Mouse (Mus musculus): Measurements from ENCODE around the gene Ncbp1. TPM values are rescaled to one million over a fixed set of nuclear protein-coding genes. Genes with fewer than 3 reads are reported as not detected.

Ncbp1 gene
- polyA plus RNA-seq, 1 experiment from 2014 or later = 69.8 TPM

DNA sequence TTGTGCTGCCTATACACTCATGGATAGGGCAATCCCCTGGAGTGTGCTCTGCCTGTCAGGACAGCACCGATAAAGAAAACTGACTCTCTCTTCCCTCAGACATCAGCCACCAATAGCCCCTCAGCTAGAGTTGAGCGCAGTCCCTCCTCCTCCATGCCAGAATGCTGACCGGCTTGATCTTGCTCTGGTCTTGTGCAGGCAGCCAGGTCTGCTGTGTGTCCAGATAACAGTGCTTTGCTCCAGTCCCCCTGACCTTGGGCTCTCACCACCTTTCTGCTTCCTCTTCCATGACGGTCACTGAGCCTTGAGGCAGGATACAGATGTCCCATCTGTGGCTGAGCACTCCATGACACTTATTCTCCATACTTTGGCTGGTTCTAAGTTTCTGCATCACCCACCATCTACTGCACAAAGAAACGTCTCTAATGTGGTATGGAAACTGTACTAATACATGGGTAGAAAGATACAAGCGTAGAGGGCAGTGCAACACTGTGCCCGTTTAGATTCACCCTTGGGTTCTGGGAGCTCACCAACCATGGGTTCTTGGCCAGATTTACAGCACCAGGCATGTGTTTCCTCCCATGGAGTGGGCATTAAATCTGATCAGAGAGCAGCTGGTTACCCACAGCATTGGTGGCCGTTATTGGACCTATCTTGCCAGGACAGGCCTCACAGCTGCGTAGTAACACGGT lies 36.2 kb upstream of the Ncbp1 start:
- no peak overlapping the region for H3K4me3 ChIP-seq (replicated peaks)
- ATAC-seq (ENCODE audit: insufficient number of reproducible peaks, low FRiP score, low TSS enrichment, low read depth) = no peak
- H3K36me3 ChIP-seq = no peaks in the 10 kb centered on the region
- H3K9me3 ChIP-seq (replicated peaks) = no peaks in the 10 kb centered on the region
- H3K27ac ChIP-seq (replicated peaks) = no peak overlapping the region
- no peak overlapping the region for H3K9ac ChIP-seq
- 88% methylated on average over 10 of the region's 10 CpGs for WGBS
- peaks cover 10% of the 10 kb centered on the region; the same call in 1 of the 2 replicates for H3K4me1 ChIP-seq
- H3K4me2 ChIP-seq (replicated peaks) = no peak overlapping the region
- no peaks in the 10 kb centered on the region for H3K27me3 ChIP-seq

DNA sequence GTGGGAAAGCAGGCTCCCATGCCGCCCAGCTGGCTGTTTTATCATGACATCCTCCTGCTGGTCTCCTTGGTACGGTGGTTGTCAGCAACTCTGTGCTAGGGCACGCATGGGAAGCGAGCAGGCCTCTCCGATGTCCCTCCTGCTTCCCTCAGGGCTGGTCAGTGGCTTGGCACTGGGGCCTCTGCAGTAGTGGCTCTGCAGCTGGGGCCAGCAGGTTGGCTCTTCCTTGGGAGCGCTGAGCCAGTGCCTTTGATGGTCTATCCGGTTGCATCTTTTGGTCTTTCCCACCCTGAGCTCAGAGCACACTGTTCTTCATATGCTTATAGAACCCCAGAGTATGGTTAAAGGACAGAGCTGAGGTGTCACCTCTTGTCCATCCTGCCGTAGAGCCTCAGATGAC lies 28.3 kb upstream of the Ncbp1 start:
- Histone ChIP-seq H3K27ac (replicated peaks) (no peak overlapping the region), H3K4me1 (no peaks in the 10 kb centered on the region), H3K4me3 (replicated peaks) (no peak overlapping the region), H3K9ac (no peak overlapping the region), H3K27me3 (no peaks in the 10 kb centered on the region), H3K4me2 (replicated peaks) (no peak overlapping the region), H3K9me3 (replicated peaks) (no peaks in the 10 kb centered on the region), H3K36me3 (peaks cover 16% of the 10 kb centered on the region)
- 86% methylated on average over 8 of the region's 8 CpGs for whole genome bisulfite sequencing
- ATAC-seq (ENCODE audit: insufficient number of reproducible peaks, low FRiP score, low TSS enrichment, low read depth) = no peak

DNA sequence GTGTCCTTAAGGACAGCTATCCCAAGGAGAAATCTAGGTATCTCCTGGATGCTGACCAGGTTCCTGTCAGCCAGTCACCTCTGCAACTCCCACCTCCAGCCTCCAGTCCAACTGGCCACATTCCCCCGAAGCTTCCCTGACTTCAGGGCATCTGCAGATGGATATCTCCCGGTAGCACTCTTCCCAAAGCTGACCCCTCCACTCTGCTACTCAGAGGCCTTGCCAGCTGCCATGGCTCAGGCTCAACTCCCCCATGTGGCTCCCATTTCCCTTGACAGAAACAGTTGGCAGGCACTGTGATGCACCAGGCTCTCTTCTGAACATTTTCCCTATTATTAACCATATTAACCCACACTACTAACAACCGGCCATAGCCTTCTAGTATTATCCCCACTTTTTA lies 27.1 kb upstream of the Ncbp1 start:
- H3K9me3 ChIP-seq (replicated peaks) = no peaks in the 10 kb centered on the region
- 57% methylated on average over 3 of the region's 3 CpGs for WGBS
- ATAC-seq (ENCODE audit: insufficient number of reproducible peaks, low FRiP score, low TSS enrichment, low read depth) = no peak

DNA sequence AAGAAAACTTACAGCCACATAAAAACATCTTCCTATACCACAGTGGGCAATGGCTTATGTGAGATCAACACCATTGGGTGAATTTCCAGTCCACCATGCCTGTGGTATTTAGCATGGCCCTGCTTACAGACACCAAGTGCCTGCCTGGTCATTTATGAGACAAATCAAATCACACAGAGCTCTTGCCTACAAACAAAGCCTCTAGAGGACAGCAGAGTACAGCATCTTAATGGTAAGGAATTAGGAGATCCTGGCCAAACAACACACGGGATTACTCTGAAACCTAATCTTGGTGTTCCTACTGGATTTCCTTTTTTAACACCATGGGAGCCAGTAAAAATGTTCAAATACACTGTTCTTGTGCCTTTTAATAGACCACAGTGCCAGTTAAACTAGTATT lies 23.1 kb upstream of the Ncbp1 start:
- Histone ChIP-seq H3K4me1 (no peaks in the 10 kb centered on the region), H3K9ac (no peak overlapping the region), H3K4me3 (replicated peaks) (no peak overlapping the region), H3K4me2 (replicated peaks) (no peak overlapping the region), H3K27ac (replicated peaks) (no peak overlapping the region), H3K9me3 (replicated peaks) (no peaks in the 10 kb centered on the region), H3K36me3 (peaks cover 64% of the 10 kb centered on the region), H3K27me3 (no peaks in the 10 kb centered on the region)
- 47% methylated on average over 1 of the region's 1 CpGs for WGBS
- ATAC-seq (ENCODE audit: insufficient number of reproducible peaks, low FRiP score, low TSS enrichment, low read depth) = no peak

More for the DNA sequence above, 27.1 kb upstream of the Ncbp1 start:
- peaks cover 25% of the 10 kb centered on the region for H3K36me3 ChIP-seq
- H3K4me1 ChIP-seq = no peaks in the 10 kb centered on the region
- no peak overlapping the region for H3K27ac ChIP-seq (replicated peaks)
- H3K4me3 ChIP-seq (replicated peaks) = no peak overlapping the region
- H3K27me3 ChIP-seq = no peaks in the 10 kb centered on the region
- no peak overlapping the region for H3K9ac ChIP-seq
- H3K4me2 ChIP-seq (replicated peaks) = no peak overlapping the region

DNA sequence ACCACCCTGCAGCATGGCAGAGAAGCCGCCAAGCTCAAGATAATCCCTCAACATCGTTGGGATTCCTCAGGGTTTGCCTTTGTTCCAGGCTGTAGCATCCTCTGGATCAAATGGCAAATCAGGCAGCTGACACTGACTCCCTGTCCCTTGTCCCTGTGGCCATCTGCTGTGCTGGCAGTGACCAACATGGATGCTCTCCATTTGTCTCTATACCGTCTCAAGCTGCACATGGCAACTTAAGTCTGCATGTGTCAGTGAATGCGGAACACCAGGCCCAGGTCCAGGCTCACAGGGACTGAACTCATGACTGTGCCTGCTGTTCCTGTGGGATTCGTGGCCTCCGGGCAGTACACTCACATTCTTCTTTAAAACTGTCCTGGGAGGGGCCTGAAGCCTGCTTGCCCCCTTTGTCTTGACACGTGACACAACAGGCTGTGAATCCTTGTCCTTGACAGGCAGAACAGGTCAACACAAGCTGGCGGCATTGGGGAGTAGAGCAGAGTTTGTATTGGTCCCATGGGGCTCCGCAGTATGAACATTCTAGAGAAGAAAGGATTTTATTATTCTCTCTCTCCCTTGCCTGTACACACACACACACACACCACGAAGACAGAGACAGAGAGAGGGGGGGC lies 21.8 kb upstream of the Ncbp1 start:
- Histone ChIP-seq H3K27ac (replicated peaks) (no peak overlapping the region), H3K4me2 (replicated peaks) (no peak overlapping the region), H3K4me1 (no peaks in the 10 kb centered on the region), H3K27me3 (no peaks in the 10 kb centered on the region), H3K9me3 (replicated peaks) (no peaks in the 10 kb centered on the region), H3K36me3 (peaks cover 75% of the 10 kb centered on the region), H3K9ac (no peak overlapping the region), H3K4me3 (replicated peaks) (no peak overlapping the region)
- no peak for ATAC-seq (ENCODE audit: insufficient number of reproducible peaks, low FRiP score, low TSS enrichment, low read depth)
- WGBS = 74% methylated on average over 10 of the region's 10 CpGs

DNA sequence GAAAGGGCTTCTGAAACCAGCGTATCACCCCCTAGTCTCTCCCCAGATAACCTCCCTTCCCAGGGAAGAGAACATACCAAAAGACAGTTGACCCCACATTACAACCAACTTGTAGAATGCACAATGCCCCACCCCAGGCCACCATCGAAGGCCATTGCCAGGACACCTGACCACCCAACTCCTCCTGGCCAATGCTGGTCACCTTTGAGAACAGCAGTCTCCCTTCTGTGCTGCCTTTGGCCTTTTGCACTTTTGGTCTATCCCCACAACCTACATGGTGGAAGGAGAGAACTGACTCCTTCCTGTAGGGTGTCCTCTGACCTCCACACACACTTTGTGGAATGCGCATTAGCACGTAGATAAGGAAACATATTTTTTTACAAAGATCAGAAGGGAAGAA lies 20.9 kb upstream of the Ncbp1 start:
- Histone ChIP-seq H3K27me3 (no peaks in the 10 kb centered on the region), H3K36me3 (peaks cover 83% of the 10 kb centered on the region), H3K4me1 (no peaks in the 10 kb centered on the region), H3K27ac (replicated peaks) (no peak overlapping the region), H3K4me2 (replicated peaks) (no peak overlapping the region), H3K4me3 (replicated peaks) (no peak overlapping the region), H3K9ac (no peak overlapping the region), H3K9me3 (replicated peaks) (no peaks in the 10 kb centered on the region)
- ATAC-seq (ENCODE audit: insufficient number of reproducible peaks, low FRiP score, low TSS enrichment, low read depth) = no peak
- 94% methylated on average over 4 of the region's 4 CpGs for WGBS

DNA sequence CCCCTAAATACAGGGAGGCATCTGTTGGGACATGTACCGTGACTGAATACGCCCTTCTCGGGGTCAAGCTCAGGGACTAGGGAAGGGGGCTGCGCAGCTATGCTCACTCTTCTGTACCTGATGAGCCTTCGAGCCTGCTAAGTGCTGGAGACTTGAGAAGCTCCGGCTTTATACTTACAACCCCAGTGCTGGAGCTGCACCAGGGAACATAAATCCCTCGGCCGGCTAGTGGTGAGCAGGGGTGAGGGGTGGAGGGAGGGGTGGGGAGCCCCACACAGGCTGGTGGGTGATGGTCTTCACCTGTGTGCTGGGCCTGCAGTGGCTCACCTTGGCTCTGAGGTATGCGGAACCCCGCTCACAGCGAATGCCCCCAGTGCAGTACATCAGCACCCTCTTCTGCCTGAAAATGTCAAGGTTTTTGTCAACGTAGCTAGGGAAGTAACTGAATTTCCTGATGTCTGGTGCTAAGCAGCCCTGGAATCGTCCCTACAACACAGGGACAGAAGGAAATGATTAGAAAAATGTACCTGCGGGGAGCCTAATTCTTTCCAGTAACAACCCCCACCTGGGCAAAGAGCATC lies 18.8 kb upstream of the Ncbp1 start:
- Histone ChIP-seq H3K4me1 (no peaks in the 10 kb centered on the region), H3K27me3 (no peaks in the 10 kb centered on the region), H3K9me3 (replicated peaks) (no peaks in the 10 kb centered on the region), H3K4me2 (replicated peaks) (no peak overlapping the region), H3K27ac (replicated peaks) (no peak overlapping the region), H3K9ac (no peak overlapping the region), H3K4me3 (replicated peaks) (no peak overlapping the region), H3K36me3 (peaks cover 90% of the 10 kb centered on the region)
- 89% methylated on average over 14 of the region's 14 CpGs for WGBS
- ATAC-seq (ENCODE audit: insufficient number of reproducible peaks, low FRiP score, low TSS enrichment, low read depth) = no peak

DNA sequence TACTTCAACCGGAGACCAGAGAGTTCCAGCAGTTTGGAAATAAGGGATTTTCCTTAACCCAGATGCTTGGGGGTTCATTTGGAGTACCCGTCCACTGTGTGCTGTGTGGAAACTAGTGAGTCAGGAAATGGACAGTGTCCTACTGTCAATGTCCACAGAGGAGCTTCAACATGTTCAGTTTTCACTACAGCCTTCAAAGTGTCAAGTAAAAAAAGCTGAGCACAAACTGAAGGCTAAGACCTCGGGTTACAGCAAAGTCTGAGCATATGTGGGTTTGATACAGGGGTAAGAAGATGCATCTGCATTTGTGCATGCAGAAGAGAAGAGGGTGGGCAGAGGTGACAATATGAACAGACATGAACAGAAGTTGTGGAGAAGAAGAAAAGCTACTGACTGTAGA lies 17.6 kb upstream of the Ncbp1 start:
- peaks cover 96% of the 10 kb centered on the region for H3K36me3 ChIP-seq
- ATAC-seq (ENCODE audit: insufficient number of reproducible peaks, low FRiP score, low TSS enrichment, low read depth) = no peak
- 77% methylated on average over 3 of the region's 3 CpGs for WGBS

DNA sequence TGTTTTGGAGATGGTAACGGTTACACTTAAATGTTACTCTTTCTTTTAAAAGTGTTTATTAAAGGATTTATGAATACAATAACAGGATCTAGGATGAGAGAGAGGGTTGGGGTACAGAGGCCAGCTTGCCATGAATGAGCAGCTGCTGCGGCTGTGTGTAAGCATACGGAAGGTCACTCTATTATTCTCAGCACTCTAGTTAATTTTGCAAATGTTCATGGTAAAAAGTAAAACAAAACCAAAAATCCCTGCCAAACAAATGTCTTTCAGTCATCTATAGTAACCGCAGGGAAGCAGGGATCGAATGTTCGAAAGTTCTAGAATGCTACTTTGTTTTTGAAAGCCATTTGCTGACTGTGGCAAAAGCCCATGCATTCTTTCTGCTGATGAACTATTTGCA lies 15.1 kb upstream of the Ncbp1 start:
- no peak overlapping the region for H3K27ac ChIP-seq (replicated peaks)
- no peaks in the 10 kb centered on the region for H3K27me3 ChIP-seq
- 88% methylated on average over 6 of the region's 6 CpGs for WGBS
- no peak overlapping the region for H3K4me3 ChIP-seq (replicated peaks)
- no peaks in the 10 kb centered on the region for H3K9me3 ChIP-seq (replicated peaks)
- no peaks in the 10 kb centered on the region for H3K4me1 ChIP-seq
- no peak overlapping the region for H3K9ac ChIP-seq
- no peak overlapping the region for H3K4me2 ChIP-seq (replicated peaks)
- H3K36me3 ChIP-seq = peaks cover 91% of the 10 kb centered on the region
- no peak for ATAC-seq (ENCODE audit: insufficient number of reproducible peaks, low FRiP score, low TSS enrichment, low read depth)

More for the DNA sequence above, 17.6 kb upstream of the Ncbp1 start:
- Histone ChIP-seq H3K4me1 (no peaks in the 10 kb centered on the region), H3K4me2 (replicated peaks) (no peak overlapping the region), H3K27me3 (no peaks in the 10 kb centered on the region), H3K9ac (no peak overlapping the region), H3K9me3 (replicated peaks) (no peaks in the 10 kb centered on the region), H3K27ac (replicated peaks) (no peak overlapping the region), H3K4me3 (replicated peaks) (no peak overlapping the region)

DNA sequence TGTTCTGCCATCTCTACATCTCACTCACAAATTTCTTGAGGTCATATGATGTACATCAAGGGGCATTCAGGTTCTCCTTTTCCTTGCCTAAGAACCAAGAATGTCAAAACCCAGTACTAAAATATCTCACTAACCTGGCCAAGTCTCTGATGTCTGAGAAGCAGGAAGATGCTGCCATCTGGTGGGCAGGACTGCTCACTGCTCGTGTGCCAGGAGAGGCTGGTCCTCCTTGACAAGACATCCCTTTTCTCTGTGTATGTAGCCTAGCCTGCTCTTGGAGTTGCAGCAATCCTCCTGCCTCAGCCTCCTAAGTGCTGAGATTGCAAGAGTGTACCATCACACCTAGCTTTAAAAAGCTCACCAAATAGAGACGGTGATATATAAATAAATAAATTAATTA lies 11.9 kb upstream of the Ncbp1 start:
- peaks cover 89% of the 10 kb centered on the region for H3K36me3 ChIP-seq
- H3K4me2 ChIP-seq (replicated peaks) = no peak overlapping the region
- H3K27me3 ChIP-seq = no peaks in the 10 kb centered on the region
- no peaks in the 10 kb centered on the region for H3K4me1 ChIP-seq
- H3K27ac ChIP-seq (replicated peaks) = no peak overlapping the region
- no peak overlapping the region for H3K4me3 ChIP-seq (replicated peaks)
- no peaks in the 10 kb centered on the region for H3K9me3 ChIP-seq (replicated peaks)
- no peak; the same call in 1 of the 2 replicates for ATAC-seq (ENCODE audit: insufficient number of reproducible peaks, low FRiP score, low TSS enrichment, low read depth)
- 44% methylated on average over 2 of the region's 2 CpGs for WGBS
- H3K9ac ChIP-seq = no peak overlapping the region

DNA sequence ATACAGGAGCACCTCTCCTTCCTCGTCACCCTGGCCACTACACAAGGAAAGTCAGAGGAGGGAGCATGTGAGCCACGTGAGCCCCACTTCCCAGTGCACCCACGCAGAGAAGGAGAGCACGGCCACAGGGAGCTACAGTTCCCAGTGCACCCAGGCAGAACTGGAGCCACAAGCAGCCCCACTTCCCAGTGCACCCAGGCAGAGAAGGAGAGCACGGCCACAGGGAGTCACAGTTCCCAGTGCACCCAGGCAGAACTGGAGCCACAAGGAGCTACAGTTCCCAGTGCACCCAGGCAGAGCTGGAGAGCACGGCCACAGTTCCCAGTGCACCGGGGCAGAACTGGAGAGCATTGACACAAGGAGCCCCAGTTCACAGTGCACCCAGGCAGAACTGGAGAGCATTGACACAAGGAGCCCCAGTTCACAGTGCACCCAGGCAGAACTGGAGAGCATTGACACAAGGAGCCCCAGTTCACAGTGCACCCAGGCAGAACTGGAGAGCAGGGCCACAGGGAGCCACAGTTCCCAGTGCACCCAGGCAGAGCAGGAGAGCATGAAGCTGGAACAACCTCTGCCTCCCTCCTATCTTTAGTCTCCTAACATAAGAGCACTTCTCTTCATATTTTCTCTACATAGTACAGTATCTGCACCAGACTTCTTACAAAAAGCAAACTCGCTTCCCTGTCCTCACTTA lies 9.0 kb upstream of the Ncbp1 start:
- Histone ChIP-seq H3K4me2 (replicated peaks) (no peak overlapping the region), H3K27ac (replicated peaks) (no peak overlapping the region), H3K9ac (no peak overlapping the region), H3K36me3 (peaks cover 78% of the 10 kb centered on the region), H3K9me3 (replicated peaks) (no peaks in the 10 kb centered on the region), H3K4me1 (no peaks in the 10 kb centered on the region), H3K27me3 (no peaks in the 10 kb centered on the region), H3K4me3 (replicated peaks) (no peak overlapping the region)
- no peak for ATAC-seq (ENCODE audit: insufficient number of reproducible peaks, low FRiP score, low TSS enrichment, low read depth)
- WGBS = 84% methylated on average over 8 of the region's 8 CpGs

Data from embryonic facial prominence, embryonic 15.5 days (tissue).